Mouse (Mus musculus): Measurements from ENCODE around the gene Dhtkd1.

The Dhtkd1 gene

DNA sequence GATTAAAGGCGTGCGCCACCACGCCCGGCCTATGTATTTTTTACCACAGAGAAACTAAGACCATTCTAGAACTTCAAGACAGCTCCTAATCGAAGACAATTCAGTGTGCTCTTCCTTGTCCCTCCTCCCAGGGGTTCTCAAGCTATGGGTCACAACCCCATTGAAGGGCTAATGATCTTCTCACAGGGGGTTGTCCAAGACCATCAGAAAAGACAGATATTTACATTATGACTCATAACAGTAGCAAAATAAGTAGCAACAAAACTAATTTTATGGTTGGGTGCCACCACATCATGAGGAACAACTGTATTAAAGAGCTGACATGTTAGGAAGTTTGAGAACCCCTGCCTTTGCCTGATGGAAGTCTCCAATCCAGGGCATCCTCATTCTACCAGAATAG, 10.7 kb downstream of the Dhtkd1 start:
- DNase-seq (ENCODE audit: low read depth, low spot score) = no peak

- DNase-seq (ENCODE audit: low read depth, low spot score) = no peak
Measured at GRCm38 (mm10) chr2:5930291-5931054, 12.1 kb downstream of the Dhtkd1 start.

GRCm38 (mm10) chr2:5929793-5930192, 12.8 kb downstream of the Dhtkd1 start:
- no peak for DNase-seq (ENCODE audit: low read depth, low spot score)

DNA sequence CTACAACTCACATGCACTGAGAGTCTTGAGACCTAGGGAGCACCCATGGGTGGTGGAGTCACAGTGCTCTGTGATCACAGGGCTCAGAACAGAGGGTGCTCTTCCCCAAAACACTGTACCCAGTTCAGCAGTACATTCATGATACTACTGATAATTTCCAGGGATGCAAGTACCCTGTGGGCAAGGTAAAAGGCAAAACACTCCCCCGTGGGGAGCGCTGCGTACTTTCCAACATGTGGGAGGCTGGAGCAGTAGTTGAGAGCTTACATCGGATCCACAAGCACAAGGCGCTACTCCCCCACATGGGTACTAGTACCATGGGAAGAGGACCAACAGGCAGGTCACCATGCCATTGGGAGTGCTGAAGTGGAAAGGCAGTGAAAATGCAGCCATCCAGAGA, 15.1 kb downstream of the Dhtkd1 start:
- DNase-seq (ENCODE audit: low read depth, low spot score) = no peak

- DNase-seq (ENCODE audit: low read depth, low spot score) = peak; percentile 39
Measured at GRCm38 (mm10) chr2:5923786-5924185, 18.8 kb downstream of the Dhtkd1 start.

DNA sequence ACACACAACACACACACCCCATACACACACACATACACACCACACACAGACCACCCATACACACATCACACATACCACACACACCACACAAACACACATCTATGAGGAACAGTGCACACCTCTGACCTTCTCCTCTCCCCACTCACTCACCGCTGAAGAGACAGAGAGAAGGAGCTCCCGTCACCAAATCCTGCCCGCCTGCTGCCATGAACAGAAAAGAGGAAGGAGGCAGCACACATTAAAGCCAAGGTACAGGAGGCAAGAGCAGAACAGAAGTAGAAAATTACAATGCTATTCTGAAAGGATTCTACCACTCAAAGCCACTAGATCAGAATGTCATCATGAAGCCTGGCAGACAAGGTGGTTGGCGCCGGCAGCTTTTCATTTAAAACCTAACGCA, 19.8 kb downstream of the Dhtkd1 start:
- no peak for DNase-seq (ENCODE audit: low read depth, low spot score)

DNA sequence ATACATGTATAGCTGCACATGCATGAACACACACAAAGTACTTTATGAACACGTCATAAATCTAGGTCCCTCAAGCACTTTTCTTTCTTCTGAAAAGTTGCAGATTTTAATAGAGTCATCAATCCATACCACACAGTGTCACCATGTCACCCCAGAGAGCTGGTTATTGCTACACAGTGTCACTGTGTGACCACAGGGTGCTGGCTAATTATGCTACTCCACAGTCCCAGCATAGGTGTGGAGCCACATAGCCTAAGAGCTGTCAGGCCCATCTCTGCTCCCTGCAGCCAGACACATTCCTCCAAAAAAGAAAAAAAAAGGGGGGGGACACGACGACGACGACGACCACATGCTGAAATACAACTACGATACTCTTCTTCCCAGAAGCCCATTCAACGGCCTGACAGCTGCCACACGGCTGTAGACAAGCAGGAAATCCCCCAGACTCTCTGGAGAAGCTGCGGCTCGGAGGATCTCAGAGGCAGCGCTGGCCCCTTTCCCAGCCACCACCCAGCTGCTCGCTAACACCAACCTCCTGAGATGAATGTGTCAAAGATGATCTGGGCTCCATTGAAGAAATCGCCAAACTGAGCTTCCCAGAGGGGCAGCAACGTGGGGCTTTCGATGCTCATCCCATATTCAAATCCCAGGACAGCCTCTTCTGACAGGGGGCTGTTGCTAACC, 31.2 kb downstream of the Dhtkd1 start:
- DNase-seq (ENCODE audit: low read depth, low spot score) = no peak

- peak; percentile 61 for DNase-seq (ENCODE audit: low read depth, low spot score)
Measured at GRCm38 (mm10) chr2:5906625-5907024, 36.0 kb downstream of the Dhtkd1 start.

GRCm38 (mm10) chr2:5906092-5906491, 36.5 kb downstream of the Dhtkd1 start:
- DNase-seq (ENCODE audit: low read depth, low spot score) = no peak

DNA sequence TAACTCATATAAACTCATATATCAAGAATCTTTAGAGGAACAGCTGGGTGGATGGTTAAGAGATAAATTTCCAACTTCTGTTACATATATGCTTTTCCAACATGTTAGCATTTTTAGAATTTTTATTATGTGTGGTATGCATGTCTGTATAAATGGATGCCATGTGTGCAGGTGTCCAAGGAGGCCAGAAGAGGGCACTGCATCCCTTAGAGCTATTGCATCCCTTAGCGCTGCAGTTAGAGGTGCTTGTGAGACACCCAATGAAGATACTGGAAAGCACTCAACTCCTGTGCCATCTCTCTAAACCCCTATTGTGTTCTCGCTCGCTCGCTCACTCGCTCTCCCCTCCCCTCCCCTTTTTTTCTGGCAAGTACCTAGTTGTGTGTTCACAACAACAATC, 42.4 kb downstream of the Dhtkd1 start:
- peak; percentile 18 for DNase-seq (ENCODE audit: low read depth, low spot score)

GRCm38 (mm10) chr2:5894843-5895570, 47.6 kb downstream of the Dhtkd1 start, which contains the start of gene Sec61a2:
TSS of gene Sec61a2 (minus strand) at chr2:5895432.
- DNase-seq (ENCODE audit: low read depth, low spot score) = peak; percentile 96

GRCm38 (mm10) chr2:5894296-5894695, 48.3 kb downstream of the Dhtkd1 start:
- peak; percentile 6 for DNase-seq (ENCODE audit: low read depth, low spot score)

GRCm38 (mm10) chr2:5889412-5889811, 53.2 kb downstream of the Dhtkd1 start:
- no peak for DNase-seq (ENCODE audit: low read depth, low spot score)

- no peak for DNase-seq (ENCODE audit: low read depth, low spot score)
Measured at GRCm38 (mm10) chr2:5888865-5889264, 53.7 kb downstream of the Dhtkd1 start.

DNA sequence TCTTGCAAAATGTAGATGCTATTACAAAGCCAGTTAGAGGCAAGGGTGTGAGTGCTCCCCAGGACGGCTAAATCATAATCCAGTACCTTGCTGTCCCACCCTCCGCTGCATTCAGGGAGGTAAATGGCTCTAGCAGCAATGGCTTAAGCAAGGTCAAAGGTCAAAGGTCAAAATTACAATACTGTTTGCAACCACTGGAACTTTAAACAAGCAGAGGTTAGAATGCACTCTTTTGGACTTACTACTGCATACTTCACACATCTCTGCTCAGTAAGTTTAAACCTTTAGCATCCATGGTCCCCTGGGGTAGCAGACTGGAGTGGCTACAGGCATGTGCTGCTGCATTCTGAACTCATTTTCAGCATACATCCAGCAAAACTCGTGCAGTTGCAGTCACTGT, 65.1 kb downstream of the Dhtkd1 start:
- no peak for DNase-seq (ENCODE audit: low read depth, low spot score)

GRCm38 (mm10) chr2:5869746-5870145, 72.8 kb downstream of the Dhtkd1 start:
- no peak for DNase-seq (ENCODE audit: low read depth, low spot score)

DNA sequence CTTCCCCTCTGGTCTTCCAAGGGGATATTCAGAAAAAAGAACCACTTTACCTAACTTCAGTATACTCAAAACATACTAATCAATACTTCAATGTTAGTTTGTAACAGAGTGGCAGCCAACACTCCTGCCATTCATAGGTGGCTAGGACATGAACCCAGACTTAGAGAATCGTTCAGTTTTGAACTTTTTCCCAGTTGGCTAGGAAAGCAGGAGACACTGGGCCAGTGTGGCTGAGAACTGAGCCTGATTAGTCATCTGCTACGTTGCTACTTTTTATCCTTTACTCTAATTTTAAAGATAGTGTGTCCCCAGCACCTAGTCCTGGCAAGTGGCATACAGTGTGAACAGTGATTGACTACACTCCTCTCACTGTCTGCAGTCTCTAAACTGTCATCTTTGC, 74.9 kb downstream of the Dhtkd1 start:
- DNase-seq (ENCODE audit: low read depth, low spot score) = no peak

- DNase-seq (ENCODE audit: low read depth, low spot score) = no peak
Measured at GRCm38 (mm10) chr2:5862834-5863233, 79.8 kb downstream of the Dhtkd1 start, which contains the start of gene Gm13199. TSS of gene Gm13199 (minus strand) at chr2:5862934.

DNA sequence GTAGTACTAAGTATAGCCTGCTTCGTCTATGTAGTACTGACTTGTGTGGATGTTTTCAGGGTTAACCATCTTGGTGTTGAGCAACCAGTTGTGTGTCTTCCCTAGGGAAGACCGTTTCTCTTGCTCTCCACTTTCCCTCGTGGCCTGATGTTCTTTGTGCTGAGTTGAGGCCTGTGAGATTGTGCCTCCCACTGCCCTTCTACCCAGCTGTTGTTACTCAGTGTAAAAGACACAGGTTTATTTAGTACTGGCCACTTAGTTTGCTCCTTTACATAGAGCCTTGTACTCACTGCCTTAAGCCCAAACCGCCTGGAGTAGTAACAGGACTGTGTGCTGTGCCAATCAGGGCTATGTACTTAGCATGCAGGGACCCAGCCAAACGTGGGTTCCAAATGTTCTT, 90.7 kb downstream of the Dhtkd1 start:
- DNase-seq (ENCODE audit: low read depth, low spot score) = no peak

GRCm38 (mm10) chr2:5851116-5851515, 91.5 kb downstream of the Dhtkd1 start:
- no peak for DNase-seq (ENCODE audit: low read depth, low spot score)
